Mouse (Mus musculus): Measurements from ENCODE around the gene Mcts2. TPM values are rescaled to one million over a fixed set of nuclear protein-coding genes. Genes with fewer than 3 reads are reported as not detected.

The Mcts2 gene
- total RNA-seq, 2 experiments from 2014 or later: 21.2 to 22.8 TPM

DNA sequence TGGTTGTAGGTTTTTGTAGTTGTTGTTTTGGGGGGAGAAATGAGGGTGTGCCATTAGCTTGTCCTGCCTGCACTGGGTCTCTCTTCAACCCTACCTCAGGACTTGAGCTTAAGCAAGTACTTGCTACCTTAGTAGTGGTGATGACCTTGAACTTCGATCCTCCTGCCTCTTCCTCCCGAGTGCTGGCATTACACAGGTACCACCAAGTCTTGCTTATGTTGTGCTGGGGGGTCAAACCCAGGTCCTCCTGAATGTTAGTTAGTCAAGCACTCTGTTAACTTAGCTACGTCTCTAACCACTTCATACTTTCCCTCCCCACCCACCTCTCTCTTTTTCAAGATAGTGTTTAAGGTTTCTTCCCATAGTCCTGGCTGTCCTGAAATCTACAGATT is 37.5 kb downstream of the Mcts2 start:
- DNase-seq (ENCODE audit: extremely low spot score in 1 of 2, low spot score in 1 of 2): no peak

DNA sequence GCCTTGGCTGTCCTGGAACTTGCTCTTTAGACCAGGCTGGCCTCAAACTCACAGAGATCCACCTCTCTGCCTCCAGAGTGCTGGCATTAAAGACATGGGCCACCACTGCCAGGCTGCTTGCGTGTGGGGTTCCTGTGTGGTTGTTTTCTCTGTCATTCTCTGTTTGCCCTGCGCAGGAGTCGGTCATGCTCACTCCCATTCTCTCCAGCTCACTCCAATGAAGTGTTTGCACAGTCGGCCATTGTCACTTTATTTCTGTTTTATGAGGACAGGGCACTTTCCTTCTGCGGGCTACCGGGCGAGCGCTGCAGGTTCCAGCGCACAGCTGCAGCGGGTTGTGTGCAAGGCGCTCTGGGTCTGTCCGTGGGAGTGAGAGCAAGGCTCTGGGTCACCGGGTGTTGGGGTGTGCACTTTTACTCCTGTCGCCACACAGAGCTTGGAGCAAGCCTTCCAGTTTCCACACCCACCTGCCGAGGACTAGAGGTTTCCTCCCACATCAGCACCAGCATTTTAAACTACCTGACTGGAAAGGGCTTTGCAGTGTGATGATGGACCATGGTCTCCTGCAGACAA is 38.4 kb downstream of the Mcts2 start:
- DNase-seq (ENCODE audit: extremely low spot score in 1 of 2, low spot score in 1 of 2): no peak

DNA sequence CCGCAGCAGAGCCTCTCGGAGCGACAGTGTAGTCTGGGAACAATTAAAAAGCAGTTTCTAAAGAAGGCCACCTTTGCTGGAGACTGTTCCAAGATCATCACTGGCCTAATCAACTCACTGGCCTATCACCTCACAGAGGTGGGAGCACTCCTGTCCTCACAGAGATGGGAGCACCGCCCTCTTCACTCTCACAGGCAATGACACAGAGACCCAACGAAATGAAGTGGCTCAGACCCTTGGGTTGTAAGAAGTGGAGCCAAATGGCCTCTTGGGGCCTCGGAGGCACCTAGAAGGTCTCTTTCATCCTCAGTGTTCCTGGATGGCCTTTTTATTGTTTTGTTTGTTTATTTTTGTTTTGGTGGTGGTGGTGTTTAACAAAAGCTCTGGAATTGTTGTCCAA is 39.4 kb downstream of the Mcts2 start:
- no peak for DNase-seq (ENCODE audit: extremely low spot score in 1 of 2, low spot score in 1 of 2)

DNA sequence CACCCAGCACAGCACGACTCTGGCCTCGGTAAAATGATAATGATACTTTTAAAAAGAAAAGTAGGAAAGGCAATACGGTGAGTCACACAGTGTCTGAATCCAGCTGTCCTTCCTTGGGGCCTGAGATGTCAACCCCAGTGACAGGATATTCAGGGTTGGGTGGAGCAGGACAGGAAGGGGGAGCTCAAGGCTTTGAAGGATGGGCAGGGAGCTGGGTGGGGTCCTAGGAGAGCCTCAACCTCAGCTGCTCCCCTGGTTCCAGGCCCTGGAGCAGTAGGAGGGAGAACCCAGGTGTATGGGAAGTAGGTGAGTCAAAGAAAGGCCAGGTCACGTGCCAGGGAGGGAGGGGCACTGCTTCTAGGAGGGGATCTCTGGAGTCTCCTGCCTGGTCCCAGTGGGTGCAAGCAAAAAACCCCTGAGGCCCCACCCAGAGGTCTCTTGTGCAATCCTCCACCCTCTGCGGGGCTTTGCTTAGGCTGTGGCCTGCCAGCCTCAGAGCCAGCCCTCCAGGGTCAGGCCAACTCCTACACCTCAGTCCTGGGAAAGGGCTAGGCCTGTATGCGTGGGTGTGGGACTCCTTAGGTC is 40.0 kb downstream of the Mcts2 start:
- DNase-seq (ENCODE audit: extremely low spot score in 1 of 2, low spot score in 1 of 2): no peak

DNA sequence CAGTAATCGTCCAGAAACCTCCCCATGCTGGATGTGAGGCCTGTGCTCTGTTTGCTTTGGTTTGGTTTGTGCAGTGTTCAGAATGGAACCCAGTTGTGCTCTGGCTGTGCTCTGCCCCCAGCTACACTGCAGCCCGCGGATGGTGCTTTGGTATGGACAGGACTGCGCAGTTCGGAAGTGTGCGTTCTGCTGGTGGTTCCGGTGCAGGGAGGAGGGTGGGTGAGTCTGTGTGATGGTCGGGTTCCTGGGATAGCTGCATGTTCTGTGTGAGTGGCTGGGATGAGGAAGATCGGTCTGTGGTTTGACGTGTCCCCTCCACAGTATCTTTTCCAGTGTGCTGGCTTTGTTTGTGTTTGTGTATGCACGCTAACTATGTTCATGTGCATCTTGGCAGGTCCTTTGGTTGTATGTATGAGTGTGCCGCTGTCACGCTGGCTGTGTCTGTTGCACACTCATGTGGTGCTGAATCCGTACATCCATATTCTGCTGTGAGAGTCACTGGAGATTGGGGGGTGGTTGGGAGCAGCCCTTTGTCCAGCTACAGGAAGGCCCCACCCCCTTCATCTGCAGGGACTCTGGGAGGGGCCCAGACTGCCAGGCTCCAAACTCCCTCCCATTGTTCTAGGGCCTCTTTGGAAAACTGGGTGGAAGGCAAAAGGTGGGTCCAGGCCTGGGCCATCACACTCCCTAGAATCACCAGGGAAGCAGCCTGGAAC is 41.1 kb downstream of the Mcts2 start:
- DNase-seq (ENCODE audit: extremely low spot score in 1 of 2, low spot score in 1 of 2): no peak

DNA sequence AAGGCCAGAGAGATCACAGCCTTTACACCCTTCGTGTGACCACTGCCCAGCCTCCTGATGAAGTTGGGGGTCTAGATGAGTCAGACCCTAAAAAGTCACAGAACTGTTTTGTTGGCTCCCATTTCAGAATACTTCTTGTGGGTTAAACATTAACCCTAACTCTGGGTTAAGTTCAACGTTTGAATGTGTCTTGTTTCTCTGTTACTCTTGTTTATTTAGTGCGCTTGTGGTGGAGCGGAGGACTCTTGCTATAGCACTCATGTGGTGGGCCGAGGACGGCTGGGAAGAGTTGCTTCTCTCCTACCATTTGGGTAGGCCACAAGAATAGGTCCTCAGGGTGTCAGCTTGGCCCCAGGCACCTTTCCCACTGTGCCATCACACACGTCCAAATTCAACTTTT is 41.8 kb downstream of the Mcts2 start:
- DNase-seq (ENCODE audit: extremely low spot score in 1 of 2, low spot score in 1 of 2): no peak

DNA sequence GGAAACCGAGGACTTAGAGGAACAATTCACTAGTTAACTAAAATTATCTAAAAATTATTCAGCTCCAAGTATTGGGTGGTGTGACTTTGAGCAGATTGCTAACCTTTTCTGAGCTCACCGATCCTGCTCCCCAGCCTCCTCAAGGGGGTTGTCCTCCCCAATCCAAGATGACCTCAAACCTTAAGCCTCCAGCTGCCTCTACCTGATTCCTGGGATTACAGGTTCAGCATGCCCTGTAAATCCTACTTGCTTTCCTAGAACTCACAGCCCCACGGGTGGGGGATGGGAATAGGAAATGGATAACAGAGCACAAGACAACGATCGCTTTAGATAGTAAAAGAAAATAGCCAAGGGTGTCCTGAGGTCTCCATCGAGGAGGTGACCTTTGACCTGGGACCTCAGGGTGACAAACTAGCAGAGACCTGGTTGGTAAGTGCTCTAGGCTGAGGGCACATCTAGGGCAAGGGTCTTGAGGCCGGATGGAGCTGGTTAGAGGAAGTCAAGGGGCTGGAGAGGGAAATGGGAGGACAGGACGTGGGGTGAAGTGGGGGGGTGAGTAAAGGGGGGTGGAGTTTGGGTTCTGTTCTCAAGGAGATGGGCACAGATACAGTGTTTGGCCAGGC is 42.3 kb downstream of the Mcts2 start:
- no peak for DNase-seq (ENCODE audit: extremely low spot score in 1 of 2, low spot score in 1 of 2)

DNA sequence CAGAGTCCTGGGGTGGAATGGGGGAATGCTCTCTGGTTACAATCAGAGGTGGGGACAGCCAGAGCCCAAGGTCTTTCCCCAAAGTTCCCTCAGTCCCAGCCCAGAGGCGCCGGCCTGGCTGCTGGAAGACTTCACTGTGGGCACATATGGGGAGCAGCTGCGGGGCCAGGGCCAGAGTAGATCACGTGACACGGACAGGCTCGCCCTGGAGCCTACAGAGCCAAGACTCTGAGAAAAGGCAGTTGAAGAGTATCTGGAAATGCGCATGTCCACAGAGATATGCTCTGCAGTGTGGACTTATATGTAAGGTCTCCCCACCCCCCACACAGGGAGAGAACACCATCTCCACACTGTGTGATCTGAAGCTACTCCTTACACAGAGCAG is 42.8 kb downstream of the Mcts2 start:
- no peak for DNase-seq (ENCODE audit: extremely low spot score in 1 of 2, low spot score in 1 of 2)

DNA sequence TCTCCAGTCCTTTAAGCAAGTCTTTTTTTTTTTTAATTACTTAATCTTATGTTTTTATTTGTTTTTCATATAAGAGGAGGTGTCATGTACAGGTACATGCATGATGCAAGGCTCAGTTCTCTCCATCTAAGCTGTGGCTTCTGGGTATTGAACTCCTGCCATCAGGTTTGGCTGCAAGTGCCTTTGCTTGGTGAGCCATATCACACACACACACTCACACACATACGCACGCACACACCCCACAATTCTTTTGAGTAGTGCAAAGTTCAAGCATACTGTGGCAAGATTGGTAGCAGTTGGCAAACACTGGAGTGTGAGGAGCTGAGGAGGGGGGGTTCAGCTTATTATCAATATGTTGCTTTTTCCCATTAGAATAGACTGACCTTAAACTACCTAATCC is 46.4 kb downstream of the Mcts2 start:
- no peak for DNase-seq (ENCODE audit: extremely low spot score in 1 of 2, low spot score in 1 of 2)

DNA sequence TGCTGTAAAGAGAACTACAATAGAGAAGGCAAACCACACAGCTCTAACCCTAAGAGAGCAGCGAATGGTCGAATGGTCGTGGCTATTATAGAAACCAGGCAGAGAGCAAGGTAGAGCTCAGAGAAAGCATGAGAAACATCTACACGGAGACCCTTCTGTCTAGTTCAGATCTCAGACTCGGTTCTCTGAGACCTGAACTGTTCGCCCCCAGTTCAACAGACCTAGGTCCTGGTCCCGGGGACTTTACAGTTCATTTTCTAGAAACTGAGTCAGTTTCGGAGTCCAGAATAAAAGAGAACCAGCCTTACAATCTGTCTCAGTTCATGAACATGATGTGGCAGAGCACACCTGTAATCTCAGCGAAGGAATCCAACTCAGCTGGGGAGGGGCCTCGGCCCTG is 47.7 kb downstream of the Mcts2 start:
- DNase-seq (ENCODE audit: extremely low spot score in 1 of 2, low spot score in 1 of 2): no peak

DNA sequence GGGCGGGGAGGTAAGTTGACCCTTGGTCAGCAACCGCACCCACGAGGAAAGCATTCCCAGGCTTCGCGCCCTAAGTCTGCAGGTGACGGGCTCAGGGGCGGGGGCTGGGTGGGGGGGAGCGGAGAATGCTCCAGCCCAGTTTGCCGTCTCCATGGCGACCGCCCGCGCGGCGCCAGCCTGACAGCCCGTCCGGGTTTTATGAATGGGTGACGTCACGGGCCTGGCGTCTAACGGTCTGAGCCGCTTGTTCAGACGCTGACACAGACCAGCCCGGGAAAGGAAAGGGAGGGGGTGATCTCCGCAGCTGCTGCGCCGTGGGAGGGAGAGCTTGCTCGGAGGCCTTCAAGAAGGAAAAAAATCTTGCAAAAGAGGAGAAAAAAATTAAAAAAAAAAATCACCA is 48.1 kb downstream of the Mcts2 start:
- peak; percentile 77 to 87 for DNase-seq (ENCODE audit: extremely low spot score in 1 of 2, low spot score in 1 of 2)

DNA sequence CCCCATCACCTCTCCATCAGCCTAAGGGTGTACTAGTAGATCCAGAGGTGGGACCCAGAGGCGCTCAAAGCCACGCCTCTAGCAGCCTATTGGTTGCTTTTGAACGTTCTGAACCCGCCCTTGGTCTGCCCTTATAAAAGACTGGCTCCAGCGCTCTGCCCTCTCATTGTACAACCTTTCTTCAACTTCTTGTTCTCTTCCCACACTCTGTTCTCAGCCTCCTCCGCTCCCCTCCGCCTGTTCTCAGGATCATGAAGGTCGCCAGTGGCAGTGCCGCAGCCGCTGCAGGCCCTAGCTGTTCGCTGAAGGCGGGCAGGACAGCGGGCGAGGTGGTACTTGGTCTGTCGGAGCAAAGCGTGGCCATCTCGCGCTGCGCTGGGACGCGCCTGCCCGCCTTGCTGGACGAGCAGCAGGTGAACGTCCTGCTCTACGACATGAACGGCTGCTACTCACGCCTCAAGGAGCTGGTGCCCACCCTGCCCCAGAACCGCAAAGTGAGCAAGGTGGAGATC is 49.3 kb downstream of the Mcts2 start, which contains the start of gene Id1:
Id1 (plus strand) TSS at position 162 of the 512 bp plus-strand sequence.
- peak; percentile 37 to 42 for DNase-seq (ENCODE audit: extremely low spot score in 1 of 2, low spot score in 1 of 2)

DNA sequence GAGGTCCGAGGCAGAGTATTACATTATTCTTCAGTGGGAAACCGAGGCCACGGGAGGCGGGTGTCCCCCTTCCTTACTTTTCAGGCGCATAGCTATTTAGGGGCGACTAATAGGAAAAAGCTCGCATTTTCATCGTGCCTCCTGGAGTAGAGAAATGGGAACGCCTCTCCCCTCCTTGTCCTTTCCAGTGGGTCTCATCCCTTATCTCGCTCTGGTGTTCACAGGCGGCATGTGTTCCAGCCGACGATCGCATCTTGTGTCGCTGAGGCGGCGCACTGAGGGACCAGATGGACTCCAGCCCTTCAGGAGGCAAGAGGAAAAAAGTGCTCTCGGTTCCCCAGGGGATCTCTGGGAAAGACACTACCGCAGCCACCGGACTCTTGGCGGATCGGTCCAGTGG is 49.9 kb downstream of the Mcts2 start:
- no peak for DNase-seq (ENCODE audit: extremely low spot score in 1 of 2, low spot score in 1 of 2)

Other genes with a start within 250 kb of the Mcts2 start
- not detected for gene Defb23, start 222.4 kb upstream of the Mcts2 start, total RNA-seq (2021)
- gene Defb20, start 210.0 kb upstream of the Mcts2 start, total RNA-seq (2021): not detected
- gene Defb22, start 196.9 kb upstream of the Mcts2 start, total RNA-seq (2021): not detected
- not detected for gene Defb26, start 175.3 kb upstream of the Mcts2 start, total RNA-seq (2021)
- gene Defb28, start 168.8 kb upstream of the Mcts2 start, total RNA-seq (2021): not detected
- gene Defb29, start 146.9 kb upstream of the Mcts2 start, total RNA-seq (2021): not detected
- gene Gm17416, start 117.7 kb upstream of the Mcts2 start, total RNA-seq (2021): not detected
- gene Defb21, start 114.3 kb upstream of the Mcts2 start, total RNA-seq (2021): not detected
- gene Defb19, start 106.7 kb upstream of the Mcts2 start, total RNA-seq (2021): not detected
- gene Defb45, start 87.6 kb upstream of the Mcts2 start, total RNA-seq (2021): not detected
- gene Defb36, start 82.7 kb upstream of the Mcts2 start, total RNA-seq (2021): not detected
- not detected for gene Defb25, start 64.0 kb upstream of the Mcts2 start, total RNA-seq (2021)
- 1 to 10 TPM in 1 of 2 experiments, under 1 TPM in 1; 0.98 to 1.5 TPM for gene Rem1, start 60.1 kb upstream of the Mcts2 start, total RNA-seq (2021)
- 10 to 100 TPM; 78.4 to 81.8 TPM for gene H13, start 17.6 kb upstream of the Mcts2 start, total RNA-seq (2021)
- 10 to 100 TPM; 19.6 to 22.4 TPM for gene Id1, start 49.2 kb downstream of the Mcts2 start, total RNA-seq (2021)
- 1 to 10 TPM; 2.0 to 2.7 TPM for gene Cox4i2, start 67.1 kb downstream of the Mcts2 start, total RNA-seq (2021)
- gene Bcl2l1, start 144.7 kb downstream of the Mcts2 start, total RNA-seq (2021): 100 to 1,000 TPM; 121 to 144 TPM
- 1 to 10 TPM; 1.5 to 2.6 TPM for gene Tpx2, start 160.9 kb downstream of the Mcts2 start, total RNA-seq (2021)
- not detected for gene Mylk2, start 224.3 kb downstream of the Mcts2 start, total RNA-seq (2021)
- gene Foxs1, start 246.2 kb downstream of the Mcts2 start, total RNA-seq (2021): 1 to 10 TPM in 1 of 2 experiments, under 1 TPM in 1; 0.56 to 1.0 TPM

Measured in layer of hippocampus, postnatal 25 days (tissue).